Mouse (Mus musculus): ENCODE measurements around the gene Myadml2.

DNA sequence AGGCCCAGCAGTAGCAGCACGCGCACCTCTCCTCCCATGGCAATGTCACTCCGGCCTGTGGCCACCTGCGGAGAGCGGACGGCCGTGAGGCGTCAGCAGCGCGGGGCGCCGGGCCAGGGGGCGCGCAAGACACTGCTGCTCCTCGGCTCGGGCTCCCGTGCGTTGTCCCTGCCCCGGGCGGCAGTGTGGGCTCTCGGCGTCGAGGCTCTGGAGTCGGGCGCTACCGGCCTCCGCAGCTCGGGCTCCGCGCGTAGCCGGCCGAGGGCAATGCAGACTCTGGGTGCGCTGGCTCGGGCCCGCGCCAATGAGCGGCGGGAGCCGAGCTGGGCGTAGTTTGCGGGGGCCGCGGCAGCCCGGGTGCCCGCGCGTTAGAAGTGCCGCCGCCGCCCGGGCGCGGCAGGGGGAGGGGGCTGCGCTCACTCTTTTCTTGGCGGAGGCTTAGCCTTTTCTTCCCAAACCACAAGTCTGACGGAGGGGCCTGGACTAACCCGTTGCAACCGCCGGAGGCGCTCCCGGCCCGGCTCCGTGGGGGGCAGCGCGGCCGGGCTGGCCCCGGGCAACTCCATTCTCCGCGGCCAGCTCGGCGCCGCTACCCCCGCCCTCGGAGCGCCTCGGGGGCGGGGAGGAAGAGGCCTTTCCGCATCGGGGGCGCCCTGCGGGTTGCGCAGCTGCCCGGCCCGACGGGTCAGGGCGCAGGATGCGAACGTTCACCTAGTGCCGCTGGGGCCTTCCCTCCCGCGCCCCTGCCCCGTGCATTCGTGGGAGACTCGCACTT, 12.5 kb upstream of the Myadml2 start:
- no peak for TF ChIP-seq POLR2A (IDR thresholded peaks at IDR 0.05; ENCODE audit: low read depth, low read length)
- peak; percentile 8; the same call in 1 of the 2 replicates for TF ChIP-seq CTCF (IDR thresholded peaks at IDR 0.05; ENCODE audit: extremely low read depth, insufficient read length, insufficient replicate concordance, low read depth, low read length)
